ENCODE assay signal across 15 mouse cellular contexts in the genomic region with DNA sequence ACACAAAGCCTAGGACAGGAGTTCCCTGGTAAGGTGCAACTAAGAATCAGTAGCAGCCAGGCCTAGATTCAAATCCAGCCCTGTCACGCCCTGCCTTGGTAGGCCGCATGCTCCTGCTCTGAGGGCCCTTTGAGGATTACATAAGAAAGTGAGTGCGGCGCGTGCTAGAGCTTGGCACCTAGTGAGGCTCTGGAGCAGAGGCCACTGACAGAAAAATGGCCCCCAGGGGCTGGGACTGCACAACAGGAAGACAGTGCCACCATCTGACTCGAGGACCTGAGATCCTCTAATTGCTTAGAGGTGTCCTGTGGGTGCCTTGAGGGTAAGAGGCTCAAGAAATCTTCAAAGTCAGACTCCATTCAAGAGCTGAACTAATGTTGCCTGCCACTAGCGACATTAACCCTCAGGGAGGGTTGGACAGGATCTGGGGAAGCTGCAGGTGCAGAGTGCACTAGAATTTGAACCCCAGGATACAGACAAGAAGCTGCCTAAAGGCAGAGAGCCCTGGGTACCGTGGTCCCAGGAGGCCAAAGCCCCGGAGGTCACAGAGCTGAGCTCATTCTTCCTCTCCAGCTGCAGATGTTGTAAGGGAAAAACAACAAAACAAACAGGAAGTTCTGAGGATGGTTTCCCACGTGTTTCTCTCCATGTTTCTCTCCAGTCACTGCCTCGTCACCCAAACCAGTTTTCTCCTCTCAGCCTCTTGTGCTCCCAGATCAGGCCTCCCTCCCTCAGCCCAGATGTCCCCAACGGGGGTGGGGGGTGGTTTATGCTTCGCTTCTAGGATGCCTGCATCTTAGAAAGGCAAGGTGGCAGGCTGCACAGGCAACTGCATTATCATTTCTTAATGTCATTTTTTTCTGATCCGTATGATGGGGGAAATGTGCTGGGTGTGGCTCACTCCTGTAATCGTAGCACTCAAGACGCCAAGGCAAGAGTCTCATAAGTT. TPM values are rescaled to one million over a fixed set of nuclear protein-coding genes. Genes with fewer than 3 reads are reported as not detected.
A peak's percentile ranks its signal among the peaks of the same experiment; 100 is the strongest.
DNase-seq lines count a peak whose midpoint lies in the region; ATAC-seq and TF ChIP-seq lines count a peak whose summit lies in the region.
"Had no signal": no experiment of that assay in that cellular context is flagged by ENCODE, and none has a peak within 500 bp of the region (broad histone marks: within the 10 kb centered on the region; RNA-seq: fewer than 3 reads in every experiment).

No protein-coding gene starts in this region.

- H3K4me2 ChIP-seq in kidney, embryonic 16.5 days (replicated peaks; ENCODE audit: low read depth, low read length) = no peak overlapping the region
- H3K4me2 ChIP-seq: midbrain, embryonic 11.5 days; neural tube, embryonic 12.5 days; stomach, embryonic 15.5 days had no signal

- no peaks in the 10 kb centered on the region for H3K36me3 ChIP-seq in kidney, adult 2 months (ENCODE audit: control insufficient read depth, insufficient read depth, low read length)
- no peaks in the 10 kb centered on the region for H3K36me3 ChIP-seq in kidney, embryonic 16.5 days (ENCODE audit: insufficient read depth, low read length)
- no peaks in the 10 kb centered on the region for H3K36me3 ChIP-seq in spleen, adult 2 months (ENCODE audit: control insufficient read depth, insufficient read depth, low read length)
- H3K36me3 ChIP-seq: neural tube, embryonic 12.5 days; stomach, embryonic 15.5 days had no signal

- H3K9me3 ChIP-seq in kidney, embryonic 16.5 days (ENCODE audit: low read length) = no peaks in the 10 kb centered on the region
- H3K9me3 ChIP-seq: neural tube, embryonic 12.5 days; stomach, embryonic 15.5 days had no signal

- no peak for TF ChIP-seq CTCF in kidney, adult 2 months (conservative IDR thresholded peaks at IDR 0.05; ENCODE audit: insufficient read depth, insufficient read length, low read depth, low read length)
- no peak for TF ChIP-seq CTCF in spleen, adult 2 months (IDR thresholded peaks at IDR 0.05; ENCODE audit: extremely low read depth, insufficient read depth, insufficient read length, insufficient replicate concordance)

- ATAC-seq in kidney, embryonic 16.5 days (ENCODE audit: low FRiP score, low TSS enrichment) = no peak
- ATAC-seq in megakaryocyte progenitor cell, adult 5-6 weeks (replicated peaks; ENCODE audit: poor library complexity) = no peak
- ATAC-seq: hindbrain, embryonic 16.5 days had no signal

- peak; percentile 62 for DNase-seq in adrenal gland, postnatal 10 days
- DNase-seq in adrenal gland, adult 18-20 months (ENCODE audit: low spot score in 2 of 2) = no peak
- DNase-seq in kidney, adult 2 months = peak; percentile 42
- DNase-seq in spleen, adult 2 months (ENCODE audit: low read depth in 1 of 2, low spot score in 2 of 2) = peak in 1 of 2 experiments; percentile 66
- no peak for DNase-seq in spleen, adult 12 weeks (ENCODE audit: low spot score)
- DNase-seq in thymus, postnatal 14 days = peak; percentile 52
- DNase-seq: cerebellum, adult 11 months; lung, adult 2 months had no signal

- H3K4me3 ChIP-seq in kidney, adult 2 months (ENCODE audit: insufficient read depth, low read depth, low read length) = no peak overlapping the region
- no peak overlapping the region for H3K4me3 ChIP-seq in kidney, embryonic 16.5 days (ENCODE audit: low read length)
- H3K4me3 ChIP-seq in spleen, adult 2 months (ENCODE audit: extremely low read depth, insufficient read depth, insufficient read length) = no peak overlapping the region
- H3K4me3 ChIP-seq: neural tube, embryonic 12.5 days; stomach, embryonic 15.5 days had no signal

- WGBS in kidney, adult 2 months = 73% methylated on average over 16 of the region's 16 CpGs
- 74% methylated on average over 16 of the region's 16 CpGs for WGBS in kidney, embryonic 16.5 days
- 30% methylated on average over 16 of the region's 16 CpGs for WGBS in spleen, adult 2 months

- H3K27ac ChIP-seq in kidney, adult 2 months (ENCODE audit: insufficient read depth, low read depth, low read length) = no peak overlapping the region
- H3K27ac ChIP-seq in kidney, embryonic 16.5 days (ENCODE audit: low read length) = no peak overlapping the region
- H3K27ac ChIP-seq in spleen, adult 2 months (ENCODE audit: insufficient read depth, low read length) = peak overlapping the region; percentile 77
- H3K27ac ChIP-seq: neural tube, embryonic 12.5 days; stomach, embryonic 15.5 days had no signal

- H3K4me1 ChIP-seq in kidney, adult 2 months (ENCODE audit: control insufficient read depth, insufficient read depth, low read length) = peaks cover 13% of the 10 kb centered on the region
- peaks cover 19% of the 10 kb centered on the region for H3K4me1 ChIP-seq in kidney, embryonic 16.5 days (ENCODE audit: insufficient read depth, low read length)
- H3K4me1 ChIP-seq in spleen, adult 2 months (ENCODE audit: control insufficient read depth, insufficient read depth, insufficient read length) = peaks cover 51% of the 10 kb centered on the region

- H3K27me3 ChIP-seq in kidney, adult 2 months (replicated peaks; ENCODE audit: control insufficient read depth, insufficient read depth, low read length) = no peaks in the 10 kb centered on the region
- H3K27me3 ChIP-seq in kidney, embryonic 16.5 days (ENCODE audit: insufficient read depth, low read length) = no peaks in the 10 kb centered on the region
- no peaks in the 10 kb centered on the region for H3K27me3 ChIP-seq in spleen, adult 2 months (ENCODE audit: control insufficient read depth, insufficient read depth, low read length)
- H3K27me3 ChIP-seq: neural tube, embryonic 12.5 days; stomach, embryonic 15.5 days had no signal

- no peak for TF ChIP-seq POLR2A in kidney, adult 2 months (IDR thresholded peaks at IDR 0.05; ENCODE audit: low read depth, low read length)
- no peak for TF ChIP-seq POLR2A in spleen, adult 2 months (IDR thresholded peaks at IDR 0.05; ENCODE audit: low read depth, low read length)

- no peak overlapping the region for H3K9ac ChIP-seq in kidney, embryonic 16.5 days (replicated peaks; ENCODE audit: low read length)
- H3K9ac ChIP-seq: neural tube, embryonic 12.5 days; stomach, embryonic 15.5 days had no signal

RNA-seq across cellular contexts. Expression of a gene that starts 1.0 kb away (rescaled TPM):
- total RNA-seq in adrenal gland, postnatal 10 days (2021) = 1 to 10 TPM in 1 of 2 experiments, under 1 TPM in 1; 0.69 to 1.9 TPM
- total RNA-seq in adrenal gland, adult 18-20 months (2021) = under 1 TPM; 0.16 to 0.60 TPM
- polyA plus RNA-seq in kidney, adult 2 months (2012; rRNA removed) = 0.12 and 0.20 TPM in 2 replicates
- polyA plus RNA-seq in kidney, embryonic 16.5 days (2015; fragmentation: Nextera tagmentation; extraction: Ambion mirVana) = 0.14 and 0.21 TPM in 2 replicates
- polyA plus RNA-seq in spleen, adult 2 months (2012; rRNA removed) = 1.9 and 2.2 TPM in 2 replicates
- total RNA-seq in megakaryocyte progenitor cell, adult 5-6 weeks (2015) = not detected in 2 replicates
- not detected in 2 replicates for total RNA-seq in megakaryocyte progenitor cell, adult 5-6 weeks (2017)
- total RNA-seq: left cerebral cortex, postnatal 25 days had no signal
- polyA plus RNA-seq: lung, adult 2 months; midbrain, embryonic 11.5 days had no signal

RNA-seq across cellular contexts. Expression of a gene that starts 3.6 kb away (rescaled TPM):
- total RNA-seq in adrenal gland, postnatal 10 days (2021) = 100 to 1,000 TPM; 185 to 193 TPM
- total RNA-seq in adrenal gland, adult 18-20 months (2021) = 100 to 1,000 TPM; 145 to 150 TPM
- 176 and 181 TPM in 2 replicates for polyA plus RNA-seq in kidney, adult 2 months (2012; rRNA removed)
- 201 and 218 TPM in 2 replicates for polyA plus RNA-seq in kidney, embryonic 16.5 days (2015; fragmentation: Nextera tagmentation; extraction: Ambion mirVana)
- 386 and 394 TPM in 2 replicates for polyA plus RNA-seq in spleen, adult 2 months (2012; rRNA removed)
- 138 and 142 TPM in 2 replicates for total RNA-seq in megakaryocyte progenitor cell, adult 5-6 weeks (2015)
- total RNA-seq in megakaryocyte progenitor cell, adult 5-6 weeks (2017) = 66.4 and 83.5 TPM in 2 replicates

RNA-seq across cellular contexts. Expression of a gene that starts 5.2 kb away (rescaled TPM):
- not detected for total RNA-seq in adrenal gland, postnatal 10 days (2021)
- not detected for total RNA-seq in adrenal gland, adult 18-20 months (2021)
- 0.03 and 0.05 TPM in 2 replicates for polyA plus RNA-seq in kidney, adult 2 months (2012; rRNA removed)
- polyA plus RNA-seq in kidney, embryonic 16.5 days (2015; fragmentation: Nextera tagmentation; extraction: Ambion mirVana) = not detected in 2 replicates
- 0.09 and 0.11 TPM in 2 replicates for polyA plus RNA-seq in spleen, adult 2 months (2012; rRNA removed)
- not detected in 2 replicates for total RNA-seq in megakaryocyte progenitor cell, adult 5-6 weeks (2015)
- total RNA-seq in megakaryocyte progenitor cell, adult 5-6 weeks (2017) = 0.10 TPM in 1 of 2 replicates, not detected in the other
- total RNA-seq: left cerebral cortex, postnatal 25 days had no signal
- polyA plus RNA-seq: hindbrain, embryonic 16.5 days; midbrain, embryonic 11.5 days; neural tube, embryonic 12.5 days; stomach, embryonic 15.5 days had no signal

RNA-seq across cellular contexts. Expression of a gene that starts 8.6 kb away (rescaled TPM):
- total RNA-seq in adrenal gland, postnatal 10 days (2021) = 10 to 100 TPM; 11.5 to 14.0 TPM
- 1 to 10 TPM; 3.2 to 3.3 TPM for total RNA-seq in adrenal gland, adult 18-20 months (2021)
- polyA plus RNA-seq in kidney, adult 2 months (2012; rRNA removed) = 4.7 and 20.0 TPM in 2 replicates
- polyA plus RNA-seq in kidney, embryonic 16.5 days (2015; fragmentation: Nextera tagmentation; extraction: Ambion mirVana) = 0.49 and 1.1 TPM in 2 replicates
- polyA plus RNA-seq in spleen, adult 2 months (2012; rRNA removed) = 631 and 1,026 TPM in 2 replicates
- total RNA-seq in megakaryocyte progenitor cell, adult 5-6 weeks (2015) = 96.4 and 114 TPM in 2 replicates
- total RNA-seq in megakaryocyte progenitor cell, adult 5-6 weeks (2017) = 79.5 and 83.5 TPM in 2 replicates

RNA-seq across cellular contexts. Expression of a gene that starts 18.3 kb away (rescaled TPM):
- total RNA-seq in adrenal gland, postnatal 10 days (2021) = 10 to 100 TPM; 26.5 to 38.2 TPM
- total RNA-seq in adrenal gland, adult 18-20 months (2021) = 10 to 100 TPM; 30.2 to 36.3 TPM
- 41.0 and 41.8 TPM in 2 replicates for polyA plus RNA-seq in kidney, adult 2 months (2012; rRNA removed)
- 62.9 and 63.7 TPM in 2 replicates for polyA plus RNA-seq in kidney, embryonic 16.5 days (2015; fragmentation: Nextera tagmentation; extraction: Ambion mirVana)
- 40.7 and 51.5 TPM in 2 replicates for polyA plus RNA-seq in spleen, adult 2 months (2012; rRNA removed)
- total RNA-seq in megakaryocyte progenitor cell, adult 5-6 weeks (2015) = 21.6 and 22.1 TPM in 2 replicates
- 23.1 and 30.2 TPM in 2 replicates for total RNA-seq in megakaryocyte progenitor cell, adult 5-6 weeks (2017)

Comparison
In these comparisons a context has a peak if more than half of its experiments do, and no peak if none do; other contexts are left out.
1. DNase-seq: peak in adrenal gland, postnatal 10 days (single experiment), kidney, adult 2 months (single experiment) and thymus, postnatal 14 days (single experiment); none in adrenal gland, adult 18-20 months (0 of 2) and spleen, adult 12 weeks (single experiment).